In the genomic region with DNA sequence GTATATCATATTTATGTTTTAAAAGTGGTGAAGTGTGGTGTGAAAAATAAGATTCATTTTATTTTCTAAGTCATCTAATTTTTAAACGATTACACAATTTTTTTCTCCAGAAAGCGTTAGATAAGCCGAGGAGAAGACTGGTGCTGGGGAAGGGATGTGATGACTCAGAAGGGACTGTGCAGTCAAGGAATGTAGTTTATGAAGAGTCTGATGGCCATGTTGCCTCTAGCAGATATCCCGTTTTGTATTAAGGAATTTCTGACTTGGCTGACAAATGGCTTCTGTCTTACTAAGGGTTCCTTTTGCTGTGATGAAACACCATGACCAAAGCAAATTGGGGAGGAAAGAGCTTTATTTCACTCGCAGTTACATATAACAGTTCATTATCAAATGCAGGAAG, we compare ENCODE assay signal across 25 mouse cellular contexts.
DNase-seq lines count a peak whose midpoint lies in the region; ATAC-seq and TF ChIP-seq lines count a peak whose summit lies in the region.
"Had no signal": no experiment of that assay in that cellular context is flagged by ENCODE, and none has a peak within 500 bp of the region (broad histone marks: within the 10 kb centered on the region; RNA-seq: fewer than 3 reads in every experiment).

No protein-coding gene starts in this region.

- POLR2A ChIA-PET in Patski (lab: Charles Lee), result interaction anchor here (0.7 kb wide), 1 partner anchor 1420 kb away, joined by 3 read pairs; no protein-coding TSS in a partner anchor

- no peak overlapping the region for H3K9ac ChIP-seq in heart, postnatal 0 days (replicated peaks; ENCODE audit: low read depth, low read length)
- H3K9ac ChIP-seq: embryonic facial prominence, embryonic 12.5 days; embryonic facial prominence, embryonic 15.5 days; forebrain, embryonic 12.5 days; forebrain, embryonic 15.5 days; heart, embryonic 13.5 days; hindbrain, embryonic 14.5 days had no signal

- intact Hi-C loops in heart, postnatal 25 days (cut with DNase I), result no loop called here
- intact Hi-C loops in left cerebral cortex, postnatal 25 days (cut with DNase I), result no loop called here

- no peaks in the 10 kb centered on the region for H3K27me3 ChIP-seq in heart, postnatal 0 days (ENCODE audit: control insufficient read depth, insufficient read depth, low read length)
- H3K27me3 ChIP-seq in Patski, result no peaks in the 10 kb centered on the region
- H3K27me3 ChIP-seq: embryonic facial prominence, embryonic 12.5 days; embryonic facial prominence, embryonic 15.5 days; forebrain, embryonic 12.5 days; forebrain, embryonic 15.5 days; heart, embryonic 13.5 days had no signal

- CTCF ChIA-PET in Patski (lab: Charles Lee), result interaction anchor here (1.0 to 1.6 kb wide), 7 partner anchors 9 to 165 kb away, joined by 3 to 5 read pairs (median 4); no protein-coding TSS in a partner anchor

- no peak for TF ChIP-seq POLR2A in embryonic fibroblast, embryonic 13.5 days (IDR thresholded peaks at IDR 0.05; ENCODE audit: low read depth, low read length)

- no peaks in the 10 kb centered on the region for H3K4me1 ChIP-seq in heart, postnatal 0 days (ENCODE audit: control insufficient read depth, insufficient read depth)
- H3K4me1 ChIP-seq in embryonic fibroblast, embryonic 13.5 days (ENCODE audit: control insufficient read depth, insufficient read depth, low read length), result peaks cover 3% of the 10 kb centered on the region
- H3K4me1 ChIP-seq: embryonic facial prominence, embryonic 12.5 days; embryonic facial prominence, embryonic 15.5 days; forebrain, embryonic 15.5 days; heart, embryonic 13.5 days had no signal

- WGBS in heart, postnatal 0 days, result 63% methylated on average over 5 of the region's 5 CpGs

- in situ Hi-C loops in Patski (cut with MboI; ENCODE audit: low pct_unique_long_range_greater_than_20kb), result no loop called here

- peak; percentile 11 for DNase-seq in heart, postnatal 0 days (ENCODE audit: low spot score)
- no peak for DNase-seq in heart, postnatal 25 days (ENCODE audit: low spot score)
- DNase-seq in 416B (ENCODE audit: low read depth) (peak; percentile 16), Patski (ENCODE audit: low read depth, low spot score) (no peak)
- no peak for DNase-seq in left cerebral cortex, postnatal 25 days (ENCODE audit: low spot score in 2 of 2)
- no peak for DNase-seq in layer of hippocampus, postnatal 36 days
- DNase-seq: adrenal gland, postnatal 10 days; adrenal gland, postnatal 36 days; cerebellum, adult 11 months; cerebellum, adult 2 months; cerebellum, adult 9-11 months; cerebellum, postnatal 25 days; gastrocnemius, postnatal 25 days; heart, adult 18-20 months; heart, postnatal 4 days had no signal

- H3K36me3 ChIP-seq in heart, postnatal 0 days (replicated peaks; ENCODE audit: control insufficient read depth, insufficient read depth, low read length), result peaks cover 65% of the 10 kb centered on the region
- H3K36me3 ChIP-seq: forebrain, embryonic 12.5 days; forebrain, embryonic 15.5 days had no signal

- no peak for TF ChIP-seq CTCF in heart, postnatal 0 days (IDR thresholded peaks at IDR 0.05; ENCODE audit: low read depth)
- no peak for TF ChIP-seq CTCF in Patski (IDR thresholded peaks at IDR 0.05)
- no peak for TF ChIP-seq CTCF in embryonic fibroblast, embryonic 13.5 days (IDR thresholded peaks at IDR 0.05; ENCODE audit: borderline replicate concordance, insufficient read depth, low read length)

- H3K4me2 ChIP-seq in heart, postnatal 0 days (ENCODE audit: low read depth, low read length), result no peak overlapping the region
- H3K4me2 ChIP-seq: embryonic facial prominence, embryonic 12.5 days; embryonic facial prominence, embryonic 15.5 days; forebrain, embryonic 12.5 days; forebrain, embryonic 15.5 days; heart, embryonic 13.5 days; hindbrain, embryonic 14.5 days had no signal

- no peak overlapping the region for H3K4me3 ChIP-seq in heart, postnatal 0 days (ENCODE audit: low read depth, low read length)
- H3K4me3 ChIP-seq in embryonic fibroblast, embryonic 13.5 days (ENCODE audit: insufficient read depth, low read length), result no peak overlapping the region
- H3K4me3 ChIP-seq: embryonic facial prominence, embryonic 12.5 days; embryonic facial prominence, embryonic 15.5 days; erythroblast, embryonic 14.5 days; forebrain, embryonic 12.5 days; forebrain, embryonic 15.5 days; heart, embryonic 13.5 days had no signal

- no peak for TF ChIP-seq EP300 in heart, postnatal 0 days (IDR thresholded peaks at IDR 0.05; ENCODE audit: low read depth)

- H3K27ac ChIP-seq in heart, postnatal 0 days (ENCODE audit: low read depth), result no peak overlapping the region
- H3K27ac ChIP-seq in embryonic fibroblast, embryonic 13.5 days (ENCODE audit: insufficient read depth, low read length), result peak overlapping the region; percentile 59
- H3K27ac ChIP-seq: embryonic facial prominence, embryonic 12.5 days; embryonic facial prominence, embryonic 15.5 days; forebrain, embryonic 12.5 days; forebrain, embryonic 15.5 days; heart, embryonic 13.5 days; hindbrain, embryonic 14.5 days; hindbrain, postnatal 0 days had no signal

- H3K9me3 ChIP-seq in heart, postnatal 0 days (replicated peaks; ENCODE audit: control insufficient read depth, low read length), result no peaks in the 10 kb centered on the region
- H3K9me3 ChIP-seq: embryonic facial prominence, embryonic 12.5 days; embryonic facial prominence, embryonic 15.5 days; forebrain, embryonic 12.5 days; forebrain, embryonic 15.5 days; heart, embryonic 13.5 days had no signal

- ATAC-seq in heart, postnatal 0 days (ENCODE audit: insufficient read depth, low read depth), result no peak
- ATAC-seq in Patski, result peak; percentile 95
- ATAC-seq: hindbrain, postnatal 0 days; intestine, embryonic 16.5 days had no signal

Comparison
In these comparisons a context has a peak if more than half of its experiments do, and no peak if none do; other contexts are left out.
1. DNase-seq: peak in heart, postnatal 0 days (single experiment) and 416B (single experiment); none in heart, postnatal 25 days (single experiment), Patski (single experiment), left cerebral cortex, postnatal 25 days (0 of 2) and layer of hippocampus, postnatal 36 days (0 of 2).